Mouse (Mus musculus): ENCODE measurements around the gene Kdm2a.
A peak's percentile ranks its signal among the peaks of the same experiment; 100 is the strongest.

- TF ChIP-seq POLR2A (IDR thresholded peaks at IDR 0.05; ENCODE audit: low read depth, low read length) (no peak), CTCF (IDR thresholded peaks at IDR 0.05; ENCODE audit: extremely low read depth, insufficient read depth, insufficient read length, insufficient replicate concordance) (peak; percentile 47; the same call in 1 of the 2 replicates)
These were observed 27.7 kb upstream of the Kdm2a start for GRCm38 (mm10) chr19:4425610-4426366.

All from spleen, adult 2 months (tissue).